Mouse (Mus musculus): ENCODE measurements around the gene Itln1.

- TF ChIP-seq POLR2A (IDR thresholded peaks at IDR 0.05; ENCODE audit: borderline replicate concordance, control insufficient read depth, low read depth, low read length) (no peak), CTCF (IDR thresholded peaks at IDR 0.05; ENCODE audit: control insufficient read depth, insufficient read depth, low read length) (no peak)
Measured at GRCm38 (mm10) chr1:171515557-171515956, 19.5 kb downstream of the Itln1 start.

All from bone marrow, adult 2 months (tissue).